8 mouse cellular contexts compared by ENCODE assay signal in the genomic region with DNA sequence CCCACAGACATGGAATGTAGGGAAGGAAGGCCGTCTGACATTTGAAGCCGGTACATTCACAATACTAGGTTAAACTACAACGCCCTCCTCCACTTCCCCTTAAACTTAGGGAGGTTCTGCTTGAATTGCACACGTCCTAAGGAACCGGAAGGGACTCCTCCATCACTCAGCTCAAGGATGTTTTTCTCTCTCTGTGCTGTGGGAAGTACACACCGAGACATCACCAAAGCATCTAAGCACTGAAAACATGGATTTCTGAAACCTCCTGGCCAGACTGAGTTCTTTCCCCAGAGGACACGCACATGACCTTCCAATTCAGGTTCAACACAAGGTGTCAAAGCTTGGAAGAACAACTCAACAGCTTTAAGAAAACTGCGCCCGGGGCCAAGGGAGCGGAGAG. TPM values are rescaled to one million over a fixed set of nuclear protein-coding genes. Genes with fewer than 3 reads are reported as not detected.
DNase-seq lines count a peak whose midpoint lies in the region; ATAC-seq and TF ChIP-seq lines count a peak whose summit lies in the region.

No protein-coding gene starts in this region.

- DNase-seq in heart, adult 18-20 months, result peak; percentile 38 to 42
- no peak for DNase-seq in heart, adult 9 months (ENCODE audit: low spot score in 2 of 2)
- peak; percentile 36 for DNase-seq in brain, adult 2 months (ENCODE audit: low read depth, low spot score)
- no peak for DNase-seq in midbrain, postnatal 0 days (ENCODE audit: low spot score)
- DNase-seq in gastrocnemius, postnatal 4 days (ENCODE audit: low spot score in 2 of 2), result no peak
- DNase-seq in thymus, adult 18-20 months, result no peak

- no peaks in the 10 kb centered on the region for H3K36me3 ChIP-seq in heart, embryonic 14.5 days (ENCODE audit: control insufficient read depth, insufficient read depth, low read length)
- no peaks in the 10 kb centered on the region for H3K36me3 ChIP-seq in limb, embryonic 15.5 days
- no peaks in the 10 kb centered on the region for H3K36me3 ChIP-seq in midbrain, postnatal 0 days (ENCODE audit: insufficient read depth, low read length)

- H3K9me3 ChIP-seq in heart, embryonic 14.5 days (ENCODE audit: control insufficient read depth, low read length), result no peaks in the 10 kb centered on the region
- H3K9me3 ChIP-seq in limb, embryonic 15.5 days, result no peaks in the 10 kb centered on the region
- no peaks in the 10 kb centered on the region for H3K9me3 ChIP-seq in midbrain, postnatal 0 days (ENCODE audit: low read length)

- no peaks in the 10 kb centered on the region for H3K27me3 ChIP-seq in heart, embryonic 14.5 days (ENCODE audit: control insufficient read depth, insufficient read depth, low read length)
- no peaks in the 10 kb centered on the region for H3K27me3 ChIP-seq in limb, embryonic 15.5 days
- H3K27me3 ChIP-seq in midbrain, postnatal 0 days (ENCODE audit: insufficient read depth, low read length), result no peaks in the 10 kb centered on the region

- H3K4me2 ChIP-seq in heart, embryonic 14.5 days (ENCODE audit: low read length), result peak overlapping the region; percentile 96
- H3K4me2 ChIP-seq in limb, embryonic 15.5 days, result peak overlapping the region; percentile 73
- peak overlapping the region; percentile 94 for H3K4me2 ChIP-seq in midbrain, postnatal 0 days (ENCODE audit: low read depth, low read length, poor library complexity, severe bottlenecking)

- peak overlapping the region; percentile 85 to 98 for H3K4me3 ChIP-seq in heart, embryonic 14.5 days (ENCODE audit: control insufficient read depth in 1 of 2, insufficient read depth in 1 of 2, low read depth in 1 of 2, low read length in 2 of 2)
- peak overlapping the region; percentile 98 for H3K4me3 ChIP-seq in limb, embryonic 15.5 days
- H3K4me3 ChIP-seq in midbrain, postnatal 0 days (ENCODE audit: low read depth, low read length), result peak overlapping the region; percentile 90

- 2% methylated on average over 10 of the region's 10 CpGs for WGBS in heart, embryonic 14.5 days
- under 1% methylated on average over 10 of the region's 10 CpGs for WGBS in limb, embryonic 15.5 days
- WGBS in midbrain, postnatal 0 days, result 2% methylated on average over 10 of the region's 10 CpGs

- no peak for TF ChIP-seq CTCF in midbrain, postnatal 0 days (IDR thresholded peaks at IDR 0.05)

- peaks cover 11 to 41% of the 10 kb centered on the region in 2 experiments for H3K4me1 ChIP-seq in heart, embryonic 14.5 days (ENCODE audit: control insufficient read depth in 2 of 2, insufficient read depth in 2 of 2, low read length in 2 of 2)
- H3K4me1 ChIP-seq in limb, embryonic 15.5 days, result peaks cover 22% of the 10 kb centered on the region
- H3K4me1 ChIP-seq in midbrain, postnatal 0 days (ENCODE audit: insufficient read depth, low read length), result peaks cover 15% of the 10 kb centered on the region

- ATAC-seq in heart, embryonic 14.5 days (ENCODE audit: insufficient number of reproducible peaks, insufficient read depth, low FRiP score, low read depth), result no peak
- no peak for ATAC-seq in limb, embryonic 15.5 days (ENCODE audit: insufficient number of reproducible peaks, low FRiP score, low TSS enrichment, low read depth)
- ATAC-seq in midbrain, postnatal 0 days (ENCODE audit: low FRiP score), result no peak

- peak overlapping the region; percentile 12 to 83; a peak in 3 of 4 replicates for H3K27ac ChIP-seq in heart, embryonic 14.5 days (replicated peaks in 1 of 2; ENCODE audit: control insufficient read depth in 1 of 2, insufficient read depth in 1 of 2, low read depth in 2 of 2, low read length in 2 of 2)
- peak overlapping the region; percentile 88 for H3K27ac ChIP-seq in limb, embryonic 15.5 days
- peak overlapping the region; percentile 73; the same call in 1 of the 2 replicates for H3K27ac ChIP-seq in midbrain, postnatal 0 days (ENCODE audit: low read depth, low read length)

- peak overlapping the region; percentile 99 for H3K9ac ChIP-seq in heart, embryonic 14.5 days (ENCODE audit: low read length)
- peak overlapping the region; percentile 95 for H3K9ac ChIP-seq in limb, embryonic 15.5 days
- H3K9ac ChIP-seq in midbrain, postnatal 0 days (replicated peaks; ENCODE audit: low read length, poor library complexity, severe bottlenecking), result peak overlapping the region; percentile 83

RNA-seq across cellular contexts. Expression of a gene that starts 1.0 kb away (rescaled TPM):
- total RNA-seq in heart, adult 18-20 months (2021), result 10 to 100 TPM; 31.4 to 31.9 TPM
- 84.1 and 90.7 TPM in 2 replicates for polyA plus RNA-seq in heart, embryonic 14.5 days (2014; fragmentation: Nextera tagmentation; extraction: Ambion mirVana)
- 123 and 130 TPM in 2 replicates for polyA plus RNA-seq in limb, embryonic 15.5 days (2015; fragmentation: Nextera tagmentation; extraction: Ambion mirVana)
- 47.4 and 56.4 TPM in 2 replicates for total RNA-seq in midbrain, postnatal 0 days (2014; rRNA removed)
- 59.4 and 63.1 TPM in 2 replicates for polyA plus RNA-seq in midbrain, postnatal 0 days (2015; fragmentation: Nextera tagmentation; extraction: Ambion mirVana)
- 10 to 100 TPM; 36.1 to 41.4 TPM for total RNA-seq in gastrocnemius, postnatal 4 days (2021)

RNA-seq across cellular contexts. Expression of a gene that starts 30.5 kb away (rescaled TPM):
- total RNA-seq in heart, adult 18-20 months (2021), result 10 to 100 TPM; 28.3 to 29.9 TPM
- polyA plus RNA-seq in heart, embryonic 14.5 days (2014; fragmentation: Nextera tagmentation; extraction: Ambion mirVana), result 18.6 and 19.0 TPM in 2 replicates
- polyA plus RNA-seq in limb, embryonic 15.5 days (2015; fragmentation: Nextera tagmentation; extraction: Ambion mirVana), result 17.1 and 20.9 TPM in 2 replicates
- 24.2 and 24.3 TPM in 2 replicates for total RNA-seq in midbrain, postnatal 0 days (2014; rRNA removed)
- polyA plus RNA-seq in midbrain, postnatal 0 days (2015; fragmentation: Nextera tagmentation; extraction: Ambion mirVana), result 19.4 and 20.2 TPM in 2 replicates
- 10 to 100 TPM; 21.5 to 23.2 TPM for total RNA-seq in gastrocnemius, postnatal 4 days (2021)

Comparison
In these comparisons a context has a peak if more than half of its experiments do, and no peak if none do; other contexts are left out.
1. DNase-seq: peak in heart, adult 18-20 months (2 of 2) and brain, adult 2 months (single experiment); none in heart, adult 9 months (0 of 2), midbrain, postnatal 0 days (single experiment), gastrocnemius, postnatal 4 days (0 of 2) and thymus, adult 18-20 months (0 of 2).
2. Peak in every context shown above with its lines, with median percentiles within 50 percentile points of each other: H3K27ac ChIP-seq, H3K4me2 ChIP-seq, H3K4me3 ChIP-seq and H3K9ac ChIP-seq.